Mouse (Mus musculus): ENCODE measurements around the gene Dnajc12. TPM values are rescaled to one million over a fixed set of nuclear protein-coding genes. Genes with fewer than 3 reads are reported as not detected.
"Not testable (repeated sequence)": the region's sequence is repeated elsewhere in the genome, so short reads cannot be mapped to it uniquely, and the experiment has no call there.

Dnajc12 gene
- polyA plus RNA-seq, 1 experiment = 1.2 TPM

DNA sequence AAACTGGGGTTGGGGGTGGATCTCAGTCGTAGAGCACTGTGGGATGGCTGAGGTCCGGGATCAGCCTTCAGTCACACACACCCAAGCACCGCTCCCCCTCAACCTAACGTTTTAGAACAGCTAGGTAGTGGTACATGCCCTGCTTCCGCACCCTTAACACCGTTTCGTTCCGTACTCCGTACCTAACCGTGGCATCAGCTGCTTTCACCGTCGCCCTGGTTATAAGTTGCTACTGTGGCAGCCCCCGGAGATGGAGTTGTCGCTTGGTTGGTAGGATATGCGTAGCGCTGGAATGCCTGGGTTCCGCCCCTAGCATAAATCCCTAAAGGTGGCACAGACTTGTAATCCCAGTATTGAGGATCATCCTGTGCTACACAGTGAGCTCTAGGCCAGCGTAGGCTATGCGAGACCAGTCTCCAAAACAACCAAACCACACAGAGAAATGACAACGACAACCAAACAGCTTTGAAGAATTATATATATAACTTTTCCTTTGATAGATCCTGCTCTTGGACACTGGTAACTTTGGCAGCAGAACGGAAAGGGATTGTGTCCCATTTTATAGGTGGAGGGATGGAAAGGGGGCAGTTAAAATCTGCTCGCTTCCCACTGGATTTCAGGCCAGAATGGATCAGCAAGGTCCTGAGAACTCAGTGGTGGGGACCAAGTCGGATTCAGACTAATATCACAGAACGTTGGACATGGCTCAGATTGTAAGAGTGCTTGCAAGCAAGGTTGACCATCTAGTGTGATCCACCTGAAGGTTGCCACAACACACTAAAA, 554 bp upstream of the Dnajc12 start, which contains the start of gene Sirt1:
Gene Sirt1, minus strand, starts transcription at position 207 of the 783 bp plus-strand sequence.
- WGBS = 3% methylated on average over 24 of the region's 24 CpGs
- no peak for DNase-seq (ENCODE audit: low read depth, low spot score)

- 20% methylated on average over 5 of the region's 5 CpGs for WGBS
- DNase-seq (ENCODE audit: low read depth, low spot score) = not testable (repeated sequence)
Measured at GRCm38 (mm10) chr10:63385897-63386296, 3.7 kb downstream of the Dnajc12 start.

- under 1% methylated on average over 19 of the region's 19 CpGs for WGBS
- DNase-seq (ENCODE audit: low read depth, low spot score) = peak; percentile 70
Measured at GRCm38 (mm10) chr10:63386444-63386843, 4.2 kb downstream of the Dnajc12 start.

GRCm38 (mm10) chr10:63386991-63387390, 4.7 kb downstream of the Dnajc12 start:
- no peak for DNase-seq (ENCODE audit: low read depth, low spot score)
- 4% methylated on average over 10 of the region's 10 CpGs for WGBS

DNA sequence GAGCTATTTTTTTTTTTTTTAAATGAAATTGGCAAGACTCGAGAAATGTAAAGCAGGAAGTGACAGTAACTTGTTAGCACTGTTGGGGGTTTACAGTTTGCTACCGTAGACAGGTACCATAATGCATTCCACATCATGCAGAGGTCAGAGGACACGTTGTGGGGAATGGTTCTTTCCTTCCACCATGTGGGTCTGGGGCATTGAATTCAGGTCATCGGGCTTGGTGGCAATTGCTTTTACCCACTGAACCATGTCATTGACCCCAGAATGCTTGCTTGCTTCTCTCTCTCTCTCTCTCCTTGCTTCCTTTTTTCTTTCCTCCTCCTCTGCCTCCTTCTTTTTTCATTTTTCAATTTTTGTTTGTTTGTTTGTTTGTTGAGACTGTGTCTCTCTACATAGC, 6.7 kb downstream of the Dnajc12 start:
- DNase-seq (ENCODE audit: low read depth, low spot score) = no peak
- 54% methylated on average over 4 of the region's 4 CpGs for WGBS

GRCm38 (mm10) chr10:63396963-63397362, 14.7 kb downstream of the Dnajc12 start:
- WGBS = 89% methylated on average over 10 of the region's 10 CpGs
- DNase-seq (ENCODE audit: low read depth, low spot score) = no peak

GRCm38 (mm10) chr10:63402731-63403504, 20.7 kb downstream of the Dnajc12 start:
- 83% methylated on average over 5 of the region's 5 CpGs for WGBS
- DNase-seq (ENCODE audit: low read depth, low spot score) = no peak

GRCm38 (mm10) chr10:63403636-63404035, 21.4 kb downstream of the Dnajc12 start:
- 39% methylated on average over 2 of the region's 2 CpGs for WGBS

DNA sequence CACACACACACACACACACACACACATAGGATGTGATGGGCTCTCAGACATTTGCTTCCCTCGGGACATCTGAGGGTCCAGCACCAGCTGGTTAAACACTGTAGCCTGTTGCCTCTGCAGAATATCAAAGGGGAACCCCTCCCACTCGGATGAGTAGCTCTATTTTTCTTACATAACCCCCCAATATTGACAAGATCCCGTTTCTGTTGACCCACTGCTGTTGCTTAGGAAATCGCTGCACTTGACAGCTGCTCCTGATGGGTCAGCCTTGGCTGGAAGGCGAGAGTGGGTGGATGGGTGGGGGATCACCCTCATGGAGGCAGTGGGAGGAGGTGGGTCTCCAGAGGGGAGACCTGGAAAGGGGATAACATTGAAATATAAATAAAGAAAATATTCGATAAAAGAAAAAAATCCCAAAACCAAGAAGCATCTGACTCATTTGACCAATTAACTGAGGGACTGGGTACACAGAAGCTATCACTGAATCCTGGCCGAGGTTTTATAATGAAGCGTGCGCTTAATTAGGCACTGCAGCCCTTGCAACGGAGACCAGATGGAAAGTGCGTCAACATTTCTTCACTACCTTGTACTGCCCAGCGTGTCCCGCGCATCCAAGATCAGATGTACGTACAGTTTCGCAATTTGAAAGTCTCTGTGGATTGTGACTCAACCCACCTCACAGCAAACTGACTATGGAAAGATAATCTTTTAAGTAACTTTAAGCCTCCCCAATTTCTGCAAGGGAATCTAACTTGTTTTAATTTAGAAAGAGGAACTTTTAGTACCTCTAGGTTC, 28.1 kb downstream of the Dnajc12 start:
- no peak for DNase-seq (ENCODE audit: low read depth, low spot score)
- 58% methylated on average over 16 of the region's 16 CpGs for WGBS

More at GRCm38 (mm10) chr10:63403636-63404035, 21.4 kb downstream of the Dnajc12 start:
- no peak for DNase-seq (ENCODE audit: low read depth, low spot score)

DNA sequence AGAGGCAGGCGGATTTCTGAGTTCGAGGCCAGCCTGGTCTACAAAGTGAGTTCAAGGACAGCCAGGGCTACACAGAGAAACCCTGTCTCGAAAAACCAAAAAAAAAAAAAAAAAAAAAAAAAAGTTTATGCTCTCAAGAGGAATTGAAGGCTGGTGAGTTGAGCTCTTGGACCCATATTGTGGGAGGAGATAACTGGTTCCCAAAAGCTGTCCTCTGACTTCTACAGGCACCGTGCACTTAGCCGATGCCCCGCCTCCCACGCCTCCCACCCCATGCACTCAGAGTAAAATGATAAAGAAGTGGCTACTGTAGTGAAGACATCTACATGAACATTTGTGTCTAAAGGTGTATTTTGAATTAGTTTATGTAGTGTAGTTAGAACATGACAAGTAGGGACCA, 29.4 kb downstream of the Dnajc12 start:
- 90% methylated on average over 7 of the region's 7 CpGs for whole genome bisulfite sequencing
- DNase-seq (ENCODE audit: low read depth, low spot score) = not testable (repeated sequence)

- no peak for DNase-seq (ENCODE audit: low read depth, low spot score)
- 86% methylated on average over 17 of the region's 17 CpGs for WGBS
Measured at GRCm38 (mm10) chr10:63412756-63413155, 30.5 kb downstream of the Dnajc12 start.

- no peak for DNase-seq (ENCODE audit: low read depth, low spot score)
- WGBS = 18% methylated on average over 7 of the region's 7 CpGs
Measured at GRCm38 (mm10) chr10:63415287-63415686, 33.0 kb downstream of the Dnajc12 start.

GRCm38 (mm10) chr10:63415850-63416249, 33.6 kb downstream of the Dnajc12 start:
- no peak for DNase-seq (ENCODE audit: low read depth, low spot score)
- 22% methylated on average over 7 of the region's 7 CpGs for WGBS

GRCm38 (mm10) chr10:63417061-63417460, 34.8 kb downstream of the Dnajc12 start:
- WGBS = 60% methylated on average over 5 of the region's 5 CpGs
- no peak for DNase-seq (ENCODE audit: low read depth, low spot score)

GRCm38 (mm10) chr10:63421739-63422735, 39.8 kb downstream of the Dnajc12 start, which contains the start of gene Gm7075:
Gene Gm7075, minus strand, starts transcription at chr10:63421789.
- DNase-seq (ENCODE audit: low read depth, low spot score) = no peak
- 86% methylated on average over 18 of the region's 18 CpGs for WGBS

GRCm38 (mm10) chr10:63422736-63422992, 40.4 kb downstream of the Dnajc12 start:
- WGBS = 86% methylated on average over 5 of the region's 5 CpGs
- DNase-seq (ENCODE audit: low read depth, low spot score) = no peak

- WGBS = 82% methylated on average over 9 of the region's 9 CpGs
- DNase-seq (ENCODE audit: low read depth, low spot score) = no peak
Measured at GRCm38 (mm10) chr10:63423591-63424474, 41.6 kb downstream of the Dnajc12 start.

DNA sequence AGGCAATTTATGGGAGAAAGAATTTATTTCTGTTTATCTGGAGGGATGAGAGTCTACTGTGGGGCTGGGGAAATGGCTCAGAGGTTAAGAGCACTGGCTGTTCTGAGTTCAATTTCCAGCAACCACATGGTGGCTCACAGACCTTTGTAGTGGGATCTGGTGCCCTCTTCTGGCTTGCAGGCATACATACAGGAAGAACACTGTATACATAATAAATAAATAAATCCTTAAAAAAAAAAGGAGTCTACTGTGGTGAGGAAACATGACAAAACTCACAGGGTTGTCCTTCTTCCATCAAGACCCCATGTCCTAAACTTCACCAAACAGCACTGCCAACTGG, 42.2 kb downstream of the Dnajc12 start:
- no peak for DNase-seq (ENCODE audit: low read depth, low spot score)

Measured in large intestine, adult 2 months (tissue).